Mouse (Mus musculus): Measurements from ENCODE around the gene Iqce. TPM values are rescaled to one million over a fixed set of nuclear protein-coding genes. Genes with fewer than 3 reads are reported as not detected.

Iqce gene
- polyA plus RNA-seq (2015; fragmentation: Nextera tagmentation; extraction: Ambion mirVana): 3.6 and 4.2 TPM in 2 replicates

DNA sequence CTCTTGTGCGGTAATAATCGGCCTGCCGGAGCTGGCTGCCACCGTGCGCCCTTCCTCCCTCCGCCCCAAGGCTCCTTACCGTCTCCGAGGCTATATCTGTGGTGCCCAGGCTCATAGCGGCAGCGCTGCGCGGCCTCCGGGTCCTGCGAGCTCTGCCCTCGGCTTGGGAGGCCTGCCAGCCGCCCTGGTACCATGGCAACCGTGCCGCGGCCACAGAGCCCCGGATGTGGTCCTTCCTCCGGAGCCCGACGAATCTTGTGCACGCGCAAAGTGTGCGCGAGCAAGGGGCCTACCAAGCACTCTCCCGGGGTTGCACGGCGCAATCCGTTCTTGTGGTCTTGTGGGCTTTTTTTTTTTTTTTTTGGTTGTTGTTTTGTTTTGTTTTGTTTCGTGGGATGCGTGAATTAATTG, at the start of gene Iqce:
Gene Iqce, minus strand, starts transcription at position 276 of the 411 bp plus-strand sequence.
- TF ChIP-seq EP300 (IDR thresholded peaks at IDR 0.05; ENCODE audit: low read depth) (no peak), CTCF (IDR thresholded peaks at IDR 0.05; ENCODE audit: low read depth) (no peak)
- peak within 1 kb of the TSS; percentile 73 for H3K9ac ChIP-seq (replicated peaks)
- peak; percentile 94 for DNase-seq
- H3K9me3 ChIP-seq (ENCODE audit: low read length): no peaks in the 10 kb centered on the region
- H3K4me1 ChIP-seq (ENCODE audit: insufficient read depth): peaks cover 42% of the 10 kb centered on the region
- peak within 1 kb of the TSS; percentile 74 for H3K4me3 ChIP-seq (ENCODE audit: low read depth, low read length)
- peak within 1 kb of the TSS; percentile 76 for H3K27ac ChIP-seq (ENCODE audit: low read depth)
- peak within 1 kb of the TSS; percentile 98 for H3K4me2 ChIP-seq (ENCODE audit: low read depth, low read length)
- H3K27me3 ChIP-seq (ENCODE audit: insufficient read depth, low read length): no peaks in the 10 kb centered on the region
- H3K36me3 ChIP-seq (replicated peaks; ENCODE audit: insufficient read depth, low read length): no peaks in the 10 kb centered on the region; the same call in 1 of the 2 replicates
- peak; percentile 37 for ATAC-seq
- WGBS (ENCODE audit: insufficient replicate concordance): 4% methylated on average over 33 of the region's 33 CpGs

GRCm38 (mm10) chr5:140750925-140751324, 48.7 kb upstream of the Iqce start:
- 0% methylated on average over 1 of the region's 2 CpGs for WGBS (ENCODE audit: insufficient replicate concordance)
- Histone ChIP-seq H3K4me2 (ENCODE audit: low read depth, low read length) (no peak overlapping the region), H3K36me3 (replicated peaks; ENCODE audit: insufficient read depth, low read length) (no peaks in the 10 kb centered on the region), H3K9ac (replicated peaks) (no peak overlapping the region), H3K27ac (ENCODE audit: low read depth) (no peak overlapping the region), H3K9me3 (ENCODE audit: low read length) (peaks cover 5% of the 10 kb centered on the region; the same call in 1 of the 2 replicates), H3K4me1 (ENCODE audit: insufficient read depth) (peaks cover 10% of the 10 kb centered on the region), H3K27me3 (ENCODE audit: insufficient read depth, low read length) (no peaks in the 10 kb centered on the region), H3K4me3 (ENCODE audit: low read depth, low read length) (no peak overlapping the region)
- peak; percentile 40 for DNase-seq
- ATAC-seq: no peak
- TF ChIP-seq CTCF (IDR thresholded peaks at IDR 0.05; ENCODE audit: low read depth): peak; percentile 70
- TF ChIP-seq EP300 (IDR thresholded peaks at IDR 0.05; ENCODE audit: low read depth): no peak

GRCm38 (mm10) chr5:140749062-140749875, 47.1 kb upstream of the Iqce start:
- WGBS (ENCODE audit: insufficient replicate concordance): 8% methylated on average over 12 of the region's 12 CpGs
- Histone ChIP-seq H3K9ac (replicated peaks) (peak overlapping the region; percentile 2; the same call in 1 of the 2 replicates), H3K27me3 (ENCODE audit: insufficient read depth, low read length) (no peaks in the 10 kb centered on the region)

DNA sequence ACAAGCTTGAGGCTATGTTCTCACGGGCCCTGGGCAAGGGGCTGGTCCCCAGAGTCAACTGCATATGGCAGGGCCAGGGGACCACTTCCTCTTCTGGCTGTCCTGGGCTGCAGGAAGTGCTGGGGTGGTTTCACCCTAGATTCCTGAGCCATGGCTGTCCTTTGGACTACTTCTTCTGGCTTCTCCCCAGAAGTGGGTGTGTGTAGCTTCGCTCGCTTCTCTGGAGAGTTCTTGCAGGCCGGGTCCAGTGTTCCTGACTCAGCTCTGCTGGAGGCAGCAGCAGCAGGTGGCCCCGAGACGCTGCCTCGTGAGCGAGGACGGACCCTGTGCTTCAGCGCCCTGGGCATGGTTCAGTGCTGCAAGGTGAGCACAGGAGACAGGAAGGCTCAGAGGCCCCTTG, 46.2 kb upstream of the Iqce start:
- H3K4me3 ChIP-seq (ENCODE audit: low read depth, low read length): no peak overlapping the region
- H3K27ac ChIP-seq (ENCODE audit: low read depth): peak overlapping the region; percentile 39; the same call in 1 of the 2 replicates
- peaks cover 5% of the 10 kb centered on the region; the same call in 1 of the 2 replicates for H3K9me3 ChIP-seq (ENCODE audit: low read length)
- no peak overlapping the region for H3K9ac ChIP-seq (replicated peaks)
- ATAC-seq (no peak), DNase-seq (no peak)
- no peaks in the 10 kb centered on the region for H3K27me3 ChIP-seq (ENCODE audit: insufficient read depth, low read length)
- H3K4me2 ChIP-seq (ENCODE audit: low read depth, low read length): peak overlapping the region; percentile 58
- WGBS (ENCODE audit: insufficient replicate concordance): 74% methylated on average over 10 of the region's 10 CpGs
- TF ChIP-seq CTCF (IDR thresholded peaks at IDR 0.05; ENCODE audit: low read depth) (no peak), EP300 (IDR thresholded peaks at IDR 0.05; ENCODE audit: low read depth) (no peak)
- H3K4me1 ChIP-seq (ENCODE audit: insufficient read depth): peaks cover 10% of the 10 kb centered on the region
- no peaks in the 10 kb centered on the region for H3K36me3 ChIP-seq (replicated peaks; ENCODE audit: insufficient read depth, low read length)

More at GRCm38 (mm10) chr5:140749062-140749875, 47.1 kb upstream of the Iqce start:
- no peaks in the 10 kb centered on the region for H3K36me3 ChIP-seq (replicated peaks; ENCODE audit: insufficient read depth, low read length)
- ATAC-seq (peak; percentile 85), DNase-seq (peak; percentile 78)
- peaks cover 5% of the 10 kb centered on the region; the same call in 1 of the 2 replicates for H3K9me3 ChIP-seq (ENCODE audit: low read length)
- H3K4me1 ChIP-seq (ENCODE audit: insufficient read depth): peaks cover 10% of the 10 kb centered on the region
- TF ChIP-seq CTCF (IDR thresholded peaks at IDR 0.05; ENCODE audit: low read depth) (peak; percentile 91), EP300 (IDR thresholded peaks at IDR 0.05; ENCODE audit: low read depth) (no peak)
- H3K4me2 ChIP-seq (ENCODE audit: low read depth, low read length): peak overlapping the region; percentile 58
- H3K4me3 ChIP-seq (ENCODE audit: low read depth, low read length): peak overlapping the region; percentile 27
- H3K27ac ChIP-seq (ENCODE audit: low read depth): peak overlapping the region; percentile 34; the same call in 1 of the 2 replicates

DNA sequence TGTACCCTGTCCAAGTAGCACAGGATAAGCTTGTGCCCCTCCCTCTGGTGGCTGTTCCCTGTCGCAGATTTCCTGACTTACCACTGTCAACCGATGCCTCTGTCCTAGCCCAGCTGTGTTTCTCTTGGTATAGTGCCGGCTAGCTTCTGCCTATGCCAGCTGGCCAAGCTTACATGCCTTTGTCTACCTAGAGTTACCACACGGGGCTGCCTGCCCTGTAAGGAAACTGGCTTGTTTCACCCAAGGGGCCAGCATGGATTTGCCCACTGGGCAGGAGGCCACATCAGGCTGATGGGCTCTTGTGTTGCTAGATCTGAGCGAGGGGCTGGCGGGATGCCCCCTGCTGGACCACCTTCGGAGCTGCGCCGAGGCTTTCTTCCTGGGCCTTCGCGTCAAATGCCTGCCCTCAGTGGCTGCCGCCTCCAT, 41.5 kb upstream of the Iqce start:
- WGBS (ENCODE audit: insufficient replicate concordance): 42% methylated on average over 12 of the region's 12 CpGs
- Histone ChIP-seq H3K9me3 (ENCODE audit: low read length) (no peaks in the 10 kb centered on the region), H3K4me3 (ENCODE audit: low read depth, low read length) (no peak overlapping the region), H3K4me1 (ENCODE audit: insufficient read depth) (peaks cover 3% of the 10 kb centered on the region), H3K27me3 (ENCODE audit: insufficient read depth, low read length) (no peaks in the 10 kb centered on the region), H3K36me3 (replicated peaks; ENCODE audit: insufficient read depth, low read length) (no peaks in the 10 kb centered on the region), H3K9ac (replicated peaks) (no peak overlapping the region), H3K4me2 (ENCODE audit: low read depth, low read length) (no peak overlapping the region), H3K27ac (ENCODE audit: low read depth) (no peak overlapping the region)
- DNase-seq (peak; percentile 12), ATAC-seq (no peak)
- TF ChIP-seq CTCF (IDR thresholded peaks at IDR 0.05; ENCODE audit: low read depth) (peak; percentile 32), EP300 (IDR thresholded peaks at IDR 0.05; ENCODE audit: low read depth) (no peak)

DNA sequence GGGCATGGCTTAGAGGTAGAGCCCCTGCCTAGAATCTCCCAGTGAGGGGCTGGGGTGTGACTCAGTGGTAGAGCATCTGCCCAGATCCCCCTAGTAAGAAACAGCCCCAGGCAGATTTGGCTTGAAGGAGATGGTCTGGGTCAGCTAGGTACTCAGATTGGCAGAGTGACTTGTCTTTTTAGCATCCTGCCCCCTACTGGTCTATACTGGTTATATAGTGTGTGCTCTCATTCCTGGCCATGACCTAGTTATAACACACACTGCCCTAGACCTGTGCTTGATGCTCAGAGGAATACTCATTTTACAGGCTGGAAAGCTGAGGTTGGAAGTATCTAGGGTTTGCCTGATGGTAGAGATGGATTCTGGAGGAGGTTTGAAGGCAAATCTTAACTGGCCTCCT, 39.7 kb upstream of the Iqce start:
- no peak overlapping the region for H3K27ac ChIP-seq (ENCODE audit: low read depth)
- DNase-seq (no peak), ATAC-seq (no peak)
- no peak overlapping the region for H3K4me3 ChIP-seq (ENCODE audit: low read depth, low read length)
- no peak for TF ChIP-seq EP300 (IDR thresholded peaks at IDR 0.05; ENCODE audit: low read depth)
- TF ChIP-seq CTCF (IDR thresholded peaks at IDR 0.05; ENCODE audit: low read depth): peak; percentile 60
- H3K4me1 ChIP-seq (ENCODE audit: insufficient read depth): no peaks in the 10 kb centered on the region
- no peaks in the 10 kb centered on the region for H3K9me3 ChIP-seq (ENCODE audit: low read length)
- no peak overlapping the region for H3K9ac ChIP-seq (replicated peaks)
- no peaks in the 10 kb centered on the region for H3K36me3 ChIP-seq (replicated peaks; ENCODE audit: insufficient read depth, low read length)
- no peaks in the 10 kb centered on the region for H3K27me3 ChIP-seq (ENCODE audit: insufficient read depth, low read length)
- no peak overlapping the region for H3K4me2 ChIP-seq (ENCODE audit: low read depth, low read length)

Data from liver, postnatal 0 days (tissue).